In the genomic region with DNA sequence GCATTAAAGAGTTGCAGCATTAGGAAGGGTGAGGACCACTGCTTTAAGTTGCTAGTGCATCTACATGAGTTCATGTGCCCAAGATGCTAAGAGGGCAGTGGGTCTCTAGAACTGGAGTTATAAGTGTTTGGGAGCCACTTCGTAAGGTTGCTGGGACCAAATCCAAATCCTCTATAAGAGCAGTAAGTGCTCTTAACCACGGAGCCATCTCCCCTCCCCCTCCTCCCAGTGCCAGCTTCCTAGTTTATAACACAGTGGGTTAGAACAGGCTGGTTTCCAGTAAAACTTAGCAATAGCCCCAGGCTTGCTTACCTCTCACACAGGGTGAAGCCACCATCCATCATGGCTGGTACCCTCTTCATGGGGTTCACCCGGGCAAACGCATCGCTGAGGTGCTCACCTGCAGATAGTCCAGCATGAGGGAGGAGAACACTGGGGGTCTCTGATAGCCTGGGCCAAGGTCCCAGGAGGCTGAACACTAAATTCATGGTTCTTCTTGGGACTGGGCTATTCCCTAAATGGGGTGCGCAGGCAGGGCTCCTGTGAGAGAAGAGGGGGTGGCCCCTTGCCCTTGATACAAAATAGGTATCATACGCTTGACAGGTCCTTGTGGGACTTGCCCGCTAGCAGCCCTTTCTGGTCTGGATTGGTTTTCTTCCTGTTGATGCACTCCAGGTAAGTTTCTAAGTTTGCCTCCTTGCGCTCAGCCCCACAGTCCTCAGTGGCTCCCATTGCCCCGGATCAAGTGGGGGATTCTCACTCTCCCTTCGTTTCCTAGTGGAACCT, we compare ENCODE assay signal across 8 mouse cellular contexts. TPM values are rescaled to one million over a fixed set of nuclear protein-coding genes. Genes with fewer than 3 reads are reported as not detected.
A peak's percentile ranks its signal among the peaks of the same experiment; 100 is the strongest.
DNase-seq lines count a peak whose midpoint lies in the region; ATAC-seq lines count a peak whose summit lies in the region.
"Had no signal": no experiment of that assay in that cellular context is flagged by ENCODE, and none has a peak within 500 bp of the region (broad histone marks: within the 10 kb centered on the region; RNA-seq: fewer than 3 reads in every experiment).

No protein-coding gene starts in this region.

- H3K27me3 ChIP-seq in embryonic facial prominence, embryonic 12.5 days, result 0 out of 2 replicates have a peak, but pooled peaks cover 6% of the 10 kb centered on the region
- H3K27me3 ChIP-seq in kidney, embryonic 14.5 days (ENCODE audit: control insufficient read depth, insufficient read depth, low read length), result no peaks in the 10 kb centered on the region

- H3K9ac ChIP-seq in embryonic facial prominence, embryonic 12.5 days, result peak overlapping the region; percentile 45; the same call in 1 of the 2 replicates
- no peak overlapping the region for H3K9ac ChIP-seq in kidney, embryonic 14.5 days (ENCODE audit: low read depth, low read length)

- no peak overlapping the region for H3K27ac ChIP-seq in brown adipose tissue, adult 24 weeks (replicated peaks; ENCODE audit: low read depth, low read length)
- H3K27ac ChIP-seq in embryonic facial prominence, embryonic 12.5 days, result no peak overlapping the region
- H3K27ac ChIP-seq in kidney, embryonic 14.5 days (ENCODE audit: low read depth, low read length), result no peak overlapping the region

- ATAC-seq in embryonic facial prominence, embryonic 12.5 days (ENCODE audit: insufficient number of reproducible peaks, insufficient read depth, low FRiP score, low TSS enrichment), result no peak
- no peak for ATAC-seq in kidney, embryonic 14.5 days (ENCODE audit: low FRiP score, low TSS enrichment)

- no peaks in the 10 kb centered on the region for H3K9me3 ChIP-seq in embryonic facial prominence, embryonic 12.5 days
- H3K9me3 ChIP-seq in kidney, embryonic 14.5 days (ENCODE audit: control insufficient read depth, low read length), result no peaks in the 10 kb centered on the region

- DNase-seq in lung, postnatal 25 days (ENCODE audit: low spot score), result peak; percentile 46
- DNase-seq in urinary bladder, adult 18-20 months (ENCODE audit: low spot score in 2 of 2), result no peak
- DNase-seq in layer of hippocampus, adult 8-10 months (ENCODE audit: low spot score in 2 of 2), result no peak
- DNase-seq in gastrocnemius, postnatal 4 days (ENCODE audit: low spot score in 2 of 2), result no peak

- peaks cover 14% of the 10 kb centered on the region for H3K4me1 ChIP-seq in brown adipose tissue, adult 24 weeks (ENCODE audit: control insufficient read depth, insufficient read depth, insufficient read length, low read length)
- peaks cover 23% of the 10 kb centered on the region for H3K4me1 ChIP-seq in embryonic facial prominence, embryonic 12.5 days
- H3K4me1 ChIP-seq in kidney, embryonic 14.5 days (ENCODE audit: control insufficient read depth, insufficient read depth, low read length), result peaks cover 6% of the 10 kb centered on the region

- peak overlapping the region; percentile 76 for H3K4me3 ChIP-seq in brown adipose tissue, adult 24 weeks (ENCODE audit: insufficient read depth, low read depth, low read length)
- H3K4me3 ChIP-seq in embryonic facial prominence, embryonic 12.5 days, result peak overlapping the region; percentile 42
- peak overlapping the region; percentile 46 for H3K4me3 ChIP-seq in kidney, embryonic 14.5 days (ENCODE audit: low read length)

- peak overlapping the region; percentile 80 for H3K4me2 ChIP-seq in embryonic facial prominence, embryonic 12.5 days (replicated peaks)
- H3K4me2 ChIP-seq in kidney, embryonic 14.5 days (replicated peaks; ENCODE audit: low read depth, low read length), result peak overlapping the region; percentile 73

- WGBS in embryonic facial prominence, embryonic 12.5 days, result 39% methylated on average over 11 of the region's 11 CpGs
- 46% methylated on average over 11 of the region's 11 CpGs for WGBS in kidney, embryonic 14.5 days

- no peaks in the 10 kb centered on the region for H3K36me3 ChIP-seq in embryonic facial prominence, embryonic 12.5 days
- no peaks in the 10 kb centered on the region for H3K36me3 ChIP-seq in kidney, embryonic 14.5 days (ENCODE audit: control insufficient read depth, insufficient read depth, low read length)

RNA-seq across cellular contexts. Expression of a gene that starts 1.5 kb away (rescaled TPM):
- polyA plus RNA-seq in brown adipose tissue, adult 24 weeks (2012; ENCODE audit: insufficient read depth, insufficient read length, missing spikeins), result 50.1 and 65.2 TPM in 2 replicates
- 11.0 TPM in 2 replicates for polyA plus RNA-seq in embryonic facial prominence, embryonic 12.5 days (2016; fragmentation: Nextera tagmentation; extraction: Ambion mirVana)
- polyA plus RNA-seq in kidney, embryonic 14.5 days (2014; fragmentation: Nextera tagmentation; extraction: Ambion mirVana), result 10.6 and 12.1 TPM in 2 replicates
- 10 to 100 TPM; 10.0 to 15.8 (median 12.8) TPM for total RNA-seq in layer of hippocampus, adult 8-10 months (2022)
- 10 to 100 TPM; 10.2 to 11.8 TPM for total RNA-seq in gastrocnemius, postnatal 4 days (2021)

RNA-seq across cellular contexts. Expression of a gene that starts 15.7 kb away (rescaled TPM):
- 3.0 and 3.6 TPM in 2 replicates for polyA plus RNA-seq in brown adipose tissue, adult 24 weeks (2012; ENCODE audit: insufficient read depth, insufficient read length, missing spikeins)
- polyA plus RNA-seq in embryonic facial prominence, embryonic 12.5 days (2016; fragmentation: Nextera tagmentation; extraction: Ambion mirVana), result 9.7 and 10.4 TPM in 2 replicates
- polyA plus RNA-seq in kidney, embryonic 14.5 days (2014; fragmentation: Nextera tagmentation; extraction: Ambion mirVana), result 29.7 and 43.4 TPM in 2 replicates
- 1 to 10 TPM; 2.0 to 7.7 (median 4.3) TPM for total RNA-seq in layer of hippocampus, adult 8-10 months (2022)
- total RNA-seq in gastrocnemius, postnatal 4 days (2021), result 1 to 10 TPM; 5.4 to 6.8 TPM

RNA-seq across cellular contexts. Expression of a gene that starts 16.2 kb away (rescaled TPM):
- polyA plus RNA-seq in brown adipose tissue, adult 24 weeks (2012; ENCODE audit: insufficient read depth, insufficient read length, missing spikeins), result not detected in 2 replicates
- not detected in 2 replicates for polyA plus RNA-seq in embryonic facial prominence, embryonic 12.5 days (2016; fragmentation: Nextera tagmentation; extraction: Ambion mirVana)
- polyA plus RNA-seq in kidney, embryonic 14.5 days (2014; fragmentation: Nextera tagmentation; extraction: Ambion mirVana), result not detected in 2 replicates
- not detected for total RNA-seq in layer of hippocampus, adult 8-10 months (2022)
- not detected for total RNA-seq in gastrocnemius, postnatal 4 days (2021)
- polyA plus RNA-seq: brain, embryonic 14.5 days had no signal

RNA-seq across cellular contexts. Expression of a gene that starts 23.7 kb away (rescaled TPM):
- polyA plus RNA-seq in brown adipose tissue, adult 24 weeks (2012; ENCODE audit: insufficient read depth, insufficient read length, missing spikeins), result 324 and 423 TPM in 2 replicates
- 92.2 and 95.4 TPM in 2 replicates for polyA plus RNA-seq in embryonic facial prominence, embryonic 12.5 days (2016; fragmentation: Nextera tagmentation; extraction: Ambion mirVana)
- 75.7 and 90.4 TPM in 2 replicates for polyA plus RNA-seq in kidney, embryonic 14.5 days (2014; fragmentation: Nextera tagmentation; extraction: Ambion mirVana)
- total RNA-seq in layer of hippocampus, adult 8-10 months (2022), result 10 to 100 TPM; 39.9 to 46.0 (median 44.1) TPM
- 10 to 100 TPM; 28.2 to 29.4 TPM for total RNA-seq in gastrocnemius, postnatal 4 days (2021)

RNA-seq across cellular contexts. Expression of a gene that starts 25.4 kb away (rescaled TPM):
- not detected in 2 replicates for polyA plus RNA-seq in brown adipose tissue, adult 24 weeks (2012; ENCODE audit: insufficient read depth, insufficient read length, missing spikeins)
- polyA plus RNA-seq in embryonic facial prominence, embryonic 12.5 days (2016; fragmentation: Nextera tagmentation; extraction: Ambion mirVana), result not detected in 2 replicates
- not detected in 2 replicates for polyA plus RNA-seq in kidney, embryonic 14.5 days (2014; fragmentation: Nextera tagmentation; extraction: Ambion mirVana)
- total RNA-seq in layer of hippocampus, adult 8-10 months (2022), result under 1 TPM in 1 of 4 experiments, not detected in 3; 0.35 TPM
- not detected for total RNA-seq in gastrocnemius, postnatal 4 days (2021)
- polyA plus RNA-seq: brain, embryonic 14.5 days had no signal
